Comparison of ENCODE assay signal across 19 mouse cellular contexts in the genomic region with DNA sequence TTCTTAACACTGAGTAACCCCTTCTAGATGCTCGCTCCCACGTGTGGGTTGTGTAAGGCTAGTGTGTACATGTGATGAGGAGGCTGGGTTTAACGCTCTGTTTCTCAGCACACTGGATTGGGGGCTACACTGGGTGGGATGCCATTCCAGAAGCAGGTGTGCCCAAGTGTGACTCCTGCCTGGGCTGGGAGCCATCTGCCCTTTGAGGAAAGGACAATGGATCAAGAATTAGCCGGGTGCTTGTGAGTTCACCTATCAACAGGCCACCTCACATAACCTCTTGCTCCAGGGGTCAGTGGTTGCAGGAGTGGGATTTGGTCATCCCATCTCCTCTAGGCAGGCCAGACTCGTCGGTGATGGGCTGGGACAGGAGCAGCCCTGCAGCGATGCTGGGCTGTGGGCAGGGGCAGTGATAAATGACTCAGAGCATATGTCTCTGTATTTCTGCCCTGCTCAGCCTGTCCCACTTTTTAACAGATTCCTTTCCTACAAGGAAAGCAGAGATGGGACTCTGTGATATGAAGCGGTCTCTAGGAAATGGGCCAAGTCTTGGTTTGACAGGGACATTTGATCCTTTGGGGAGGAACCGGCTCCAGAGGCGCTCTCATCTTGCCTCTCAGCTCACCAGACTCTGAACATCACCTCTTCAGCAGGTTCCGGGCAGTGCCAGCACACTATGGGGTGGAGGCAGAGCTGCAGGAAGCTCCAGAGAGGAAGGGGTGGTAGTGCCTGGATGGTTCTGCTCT. TPM values are rescaled to one million over a fixed set of nuclear protein-coding genes. Genes with fewer than 3 reads are reported as not detected.
A peak's percentile ranks its signal among the peaks of the same experiment; 100 is the strongest.
DNase-seq lines count a peak whose midpoint lies in the region; ATAC-seq lines count a peak whose summit lies in the region.
"Had no signal": no experiment of that assay in that cellular context is flagged by ENCODE, and none has a peak within 500 bp of the region (broad histone marks: within the 10 kb centered on the region; RNA-seq: fewer than 3 reads in every experiment).

No protein-coding gene starts in this region.

- H3K4me2 ChIP-seq in kidney, embryonic 16.5 days (replicated peaks; ENCODE audit: low read depth, low read length) = no peak overlapping the region
- H3K4me2 ChIP-seq: liver, embryonic 13.5 days had no signal

- no peak overlapping the region for H3K4me3 ChIP-seq in kidney, embryonic 16.5 days (ENCODE audit: low read length)
- H3K4me3 ChIP-seq in forebrain, embryonic 10.5 days = no peak overlapping the region
- H3K4me3 ChIP-seq: heart, embryonic 10.5 days; layer of hippocampus, adult 2 months; liver, embryonic 13.5 days had no signal

- H3K4me1 ChIP-seq in kidney, embryonic 16.5 days (ENCODE audit: insufficient read depth, low read length) = peaks cover 5% of the 10 kb centered on the region; the same call in 1 of the 2 replicates
- H3K4me1 ChIP-seq in forebrain, embryonic 10.5 days = peaks cover 34% of the 10 kb centered on the region
- H3K4me1 ChIP-seq: liver, embryonic 13.5 days had no signal

- H3K27ac ChIP-seq in kidney, embryonic 16.5 days (ENCODE audit: low read length) = no peak overlapping the region
- H3K27ac ChIP-seq in forebrain, embryonic 10.5 days = no peak overlapping the region
- H3K27ac ChIP-seq: heart, embryonic 10.5 days; layer of hippocampus, adult 2 months; liver, embryonic 13.5 days had no signal

- 35% methylated on average over 11 of the region's 11 CpGs for WGBS in kidney, embryonic 16.5 days
- WGBS in forebrain, embryonic 10.5 days = 82% methylated on average over 11 of the region's 11 CpGs

- 0 out of 2 replicates have a peak, but pooled peaks cover 3% of the 10 kb centered on the region for H3K9me3 ChIP-seq in kidney, embryonic 16.5 days (ENCODE audit: low read length)
- no peaks in the 10 kb centered on the region for H3K9me3 ChIP-seq in forebrain, embryonic 10.5 days
- H3K9me3 ChIP-seq: G1E; heart, embryonic 10.5 days; liver, embryonic 13.5 days had no signal

- ATAC-seq in kidney, embryonic 16.5 days (ENCODE audit: low FRiP score, low TSS enrichment) = peak; percentile 70; the same call in 1 of the 2 replicates
- ATAC-seq: CD4-positive, CD25-positive, alpha-beta regulatory T cell, adult 4 months; lung, postnatal 0 days had no signal

- no peak overlapping the region; the same call in 1 of the 2 replicates for H3K9ac ChIP-seq in kidney, embryonic 16.5 days (replicated peaks; ENCODE audit: low read length)
- H3K9ac ChIP-seq: liver, embryonic 13.5 days had no signal

- H3K36me3 ChIP-seq in kidney, embryonic 16.5 days (ENCODE audit: insufficient read depth, low read length) = no peaks in the 10 kb centered on the region
- H3K36me3 ChIP-seq in forebrain, embryonic 10.5 days (replicated peaks) = no peaks in the 10 kb centered on the region
- H3K36me3 ChIP-seq: G1E; heart, embryonic 10.5 days; liver, embryonic 13.5 days had no signal

- DNase-seq in kidney, postnatal 14 days = no peak
- DNase-seq in 3T3-L1 (ENCODE audit: low read depth, low spot score) (peak; percentile 39), MN1 (ENCODE audit: low spot score) (peak; percentile 71)
- peak; percentile 68 for DNase-seq in cerebellum, adult 8-10 months
- DNase-seq in spleen, adult 12 weeks (ENCODE audit: low spot score) = no peak
- no peak for DNase-seq in forebrain, embryonic 10.5 days (ENCODE audit: extremely low spot score, low spot score)
- DNase-seq: adrenal gland, adult 8-10 months; gastrocnemius, postnatal 25 days; heart, postnatal 10 days; kidney, adult 2 months; liver, embryonic 13.5 days; midbrain, embryonic 14.5 days; thymus, postnatal 25 days had no signal

- H3K27me3 ChIP-seq in kidney, embryonic 16.5 days (ENCODE audit: insufficient read depth, low read length) = no peaks in the 10 kb centered on the region
- no peaks in the 10 kb centered on the region for H3K27me3 ChIP-seq in forebrain, embryonic 10.5 days (ENCODE audit: poor library complexity, severe bottlenecking)

RNA-seq across cellular contexts. Expression of gene Exo5, which starts 31.0 kb away (rescaled TPM):
- 33.0 and 35.2 TPM in 2 replicates for polyA plus RNA-seq in kidney, embryonic 16.5 days (2015; fragmentation: Nextera tagmentation; extraction: Ambion mirVana)
- polyA plus RNA-seq in forebrain, embryonic 10.5 days (2016; fragmentation: Nextera tagmentation; extraction: Ambion mirVana) = 36.2 and 40.1 TPM in 2 replicates

RNA-seq across cellular contexts. Expression of gene Rims3, which starts 39.2 kb away (rescaled TPM):
- 0.41 and 0.54 TPM in 2 replicates for polyA plus RNA-seq in kidney, embryonic 16.5 days (2015; fragmentation: Nextera tagmentation; extraction: Ambion mirVana)
- polyA plus RNA-seq in forebrain, embryonic 10.5 days (2016; fragmentation: Nextera tagmentation; extraction: Ambion mirVana) = 3.1 and 3.8 TPM in 2 replicates
- polyA plus RNA-seq: G1E had no signal

RNA-seq across cellular contexts. Expression of gene Zfp69, which starts 57.7 kb away (rescaled TPM):
- polyA plus RNA-seq in kidney, embryonic 16.5 days (2015; fragmentation: Nextera tagmentation; extraction: Ambion mirVana) = 10.3 TPM in 2 replicates
- polyA plus RNA-seq in forebrain, embryonic 10.5 days (2016; fragmentation: Nextera tagmentation; extraction: Ambion mirVana) = 9.9 and 10.5 TPM in 2 replicates

Comparison
In these comparisons a context has a peak if more than half of its experiments do, and no peak if none do; other contexts are left out.
1. DNase-seq: peak in 3T3-L1 (single experiment), MN1 (single experiment) and cerebellum, adult 8-10 months (single experiment); none in kidney, postnatal 14 days (single experiment), spleen, adult 12 weeks (single experiment) and forebrain, embryonic 10.5 days (single experiment).